Mouse (Mus musculus): ENCODE results near the gene Hoxa3. TPM values are rescaled to one million over a fixed set of nuclear protein-coding genes. Genes with fewer than 3 reads are reported as not detected.

Hoxa3 gene
- polyA plus RNA-seq, 1 experiment from 2014 or later: 0.24 TPM

GRCm38 (mm10) chr6:52205638-52206621, 7.2 kb downstream of the Hoxa3 start:
- Histone ChIP-seq H3K27ac (no peak overlapping the region), H3K27me3 (peaks cover 100% of the 10 kb centered on the region), H3K4me3 (replicated peaks) (no peak overlapping the region), H3K4me1 (replicated peaks) (peaks cover 8% of the 10 kb centered on the region; the same call in 1 of the 2 replicates), H3K9me3 (replicated peaks) (no peaks in the 10 kb centered on the region), H3K9ac (no peak overlapping the region), H3K36me3 (no peaks in the 10 kb centered on the region), H3K4me2 (no peak overlapping the region)
- WGBS (ENCODE audit: insufficient replicate concordance): 10% methylated on average over 55 of the region's 55 CpGs
- DNase-seq: no peak
- ATAC-seq (ENCODE audit: low read depth): no peak

GRCm38 (mm10) chr6:52205221-52205620, 7.9 kb downstream of the Hoxa3 start:
- DNase-seq: no peak
- no peak overlapping the region for H3K4me2 ChIP-seq

GRCm38 (mm10) chr6:52204050-52204752, 8.9 kb downstream of the Hoxa3 start, which contains the start of gene Hoxa5:
TSS of gene Hoxa5 (minus strand) at chr6:52204587.
- ATAC-seq (ENCODE audit: low read depth) (no peak), DNase-seq (no peak)
- WGBS (ENCODE audit: insufficient replicate concordance): under 1% methylated on average over 65 of the region's 65 CpGs
- Histone ChIP-seq H3K4me2 (peak within 1 kb of the TSS; percentile 63), H3K9me3 (replicated peaks) (no peaks in the 10 kb centered on the region), H3K27me3 (peaks cover 100% of the 10 kb centered on the region), H3K36me3 (no peaks in the 10 kb centered on the region), H3K27ac (no peak within 1 kb of the TSS), H3K4me1 (replicated peaks) (peaks cover 8% of the 10 kb centered on the region; the same call in 1 of the 2 replicates), H3K9ac (peak within 1 kb of the TSS; percentile 59), H3K4me3 (replicated peaks) (peak within 1 kb of the TSS; percentile 53)

More at GRCm38 (mm10) chr6:52205221-52205620, 7.9 kb downstream of the Hoxa3 start:
- Histone ChIP-seq H3K9me3 (replicated peaks) (no peaks in the 10 kb centered on the region), H3K4me3 (replicated peaks) (no peak overlapping the region), H3K27ac (no peak overlapping the region), H3K27me3 (peaks cover 100% of the 10 kb centered on the region), H3K4me1 (replicated peaks) (peaks cover 8% of the 10 kb centered on the region; the same call in 1 of the 2 replicates), H3K36me3 (no peaks in the 10 kb centered on the region), H3K9ac (no peak overlapping the region)
- WGBS (ENCODE audit: insufficient replicate concordance): 11% methylated on average over 14 of the region's 14 CpGs
- no peak for ATAC-seq (ENCODE audit: low read depth)

- WGBS (ENCODE audit: insufficient replicate concordance): 1% methylated on average over 46 of the region's 46 CpGs
- Histone ChIP-seq H3K27ac (no peak overlapping the region), H3K4me2 (peak overlapping the region; percentile 63), H3K36me3 (no peaks in the 10 kb centered on the region), H3K9ac (peak overlapping the region; percentile 59), H3K4me3 (replicated peaks) (peak overlapping the region; percentile 53), H3K27me3 (peaks cover 100% of the 10 kb centered on the region), H3K9me3 (replicated peaks) (no peaks in the 10 kb centered on the region), H3K4me1 (replicated peaks) (peaks cover 8% of the 10 kb centered on the region; the same call in 1 of the 2 replicates)
- ATAC-seq (ENCODE audit: low read depth) (no peak), DNase-seq (no peak)
Observed at GRCm38 (mm10) chr6:52203371-52204049, 9.6 kb downstream of the Hoxa3 start.

- DNase-seq: no peak
- Histone ChIP-seq H3K9ac (peak overlapping the region; percentile 59; the same call in 1 of the 2 replicates), H3K4me2 (peak overlapping the region; percentile 63), H3K27me3 (peaks cover 100% of the 10 kb centered on the region), H3K9me3 (replicated peaks) (no peaks in the 10 kb centered on the region), H3K4me3 (replicated peaks) (peak overlapping the region; percentile 53), H3K4me1 (replicated peaks) (peaks cover 8% of the 10 kb centered on the region; the same call in 1 of the 2 replicates), H3K27ac (no peak overlapping the region), H3K36me3 (no peaks in the 10 kb centered on the region)
- no peak for ATAC-seq (ENCODE audit: low read depth)
- WGBS (ENCODE audit: insufficient replicate concordance): under 1% methylated on average over 10 of the region's 10 CpGs
Observed at GRCm38 (mm10) chr6:52203121-52203370, 10.1 kb downstream of the Hoxa3 start.

GRCm38 (mm10) chr6:52202362-52203120, 10.6 kb downstream of the Hoxa3 start:
- Histone ChIP-seq H3K27ac (no peak overlapping the region), H3K36me3 (no peaks in the 10 kb centered on the region), H3K9me3 (replicated peaks) (no peaks in the 10 kb centered on the region), H3K4me2 (peak overlapping the region; percentile 63), H3K4me1 (replicated peaks) (peaks cover 8% of the 10 kb centered on the region; the same call in 1 of the 2 replicates), H3K4me3 (replicated peaks) (peak overlapping the region; percentile 53), H3K27me3 (peaks cover 100% of the 10 kb centered on the region), H3K9ac (no peak overlapping the region; the same call in 1 of the 2 replicates)
- ATAC-seq (ENCODE audit: low read depth) (no peak), DNase-seq (no peak)
- 17% methylated on average over 22 of the region's 22 CpGs for WGBS (ENCODE audit: insufficient replicate concordance)

GRCm38 (mm10) chr6:52201269-52201668, 11.9 kb downstream of the Hoxa3 start:
- H3K9me3 ChIP-seq (replicated peaks): no peaks in the 10 kb centered on the region
- peaks cover 100% of the 10 kb centered on the region for H3K27me3 ChIP-seq
- 67% methylated on average over 1 of the region's 1 CpGs for WGBS (ENCODE audit: insufficient replicate concordance)
- no peak for DNase-seq
- H3K4me1 ChIP-seq (replicated peaks): peaks cover 8% of the 10 kb centered on the region; the same call in 1 of the 2 replicates
- H3K36me3 ChIP-seq: no peaks in the 10 kb centered on the region
- no peak for ATAC-seq (ENCODE audit: low read depth)
- H3K4me2 ChIP-seq: no peak overlapping the region
- H3K4me3 ChIP-seq (replicated peaks): no peak overlapping the region
- H3K27ac ChIP-seq: no peak overlapping the region
- H3K9ac ChIP-seq: no peak overlapping the region

GRCm38 (mm10) chr6:52200751-52201250, 12.3 kb downstream of the Hoxa3 start:
- H3K36me3 ChIP-seq: no peaks in the 10 kb centered on the region
- H3K4me2 ChIP-seq: no peak overlapping the region
- H3K27me3 ChIP-seq: peaks cover 100% of the 10 kb centered on the region
- DNase-seq: no peak
- no peak overlapping the region for H3K9ac ChIP-seq
- no peak overlapping the region for H3K4me3 ChIP-seq (replicated peaks)
- H3K4me1 ChIP-seq (replicated peaks): peaks cover 8% of the 10 kb centered on the region; the same call in 1 of the 2 replicates
- no peak for ATAC-seq (ENCODE audit: low read depth)
- H3K27ac ChIP-seq: no peak overlapping the region
- no peaks in the 10 kb centered on the region for H3K9me3 ChIP-seq (replicated peaks)
- WGBS (ENCODE audit: insufficient replicate concordance): 39% methylated on average over 10 of the region's 10 CpGs

- Histone ChIP-seq H3K27me3 (peaks cover 100% of the 10 kb centered on the region), H3K9ac (no peak overlapping the region), H3K36me3 (no peaks in the 10 kb centered on the region), H3K27ac (no peak overlapping the region; the same call in 1 of the 2 replicates), H3K4me2 (no peak overlapping the region), H3K4me3 (replicated peaks) (no peak overlapping the region), H3K4me1 (replicated peaks) (peaks cover 8% of the 10 kb centered on the region; the same call in 1 of the 2 replicates), H3K9me3 (replicated peaks) (no peaks in the 10 kb centered on the region)
- ATAC-seq (ENCODE audit: low read depth): no peak
- no peak for DNase-seq
- 35% methylated on average over 29 of the region's 30 CpGs for WGBS (ENCODE audit: insufficient replicate concordance)
Observed at GRCm38 (mm10) chr6:52200073-52200750, 12.9 kb downstream of the Hoxa3 start.

GRCm38 (mm10) chr6:52197271-52197670, 15.9 kb downstream of the Hoxa3 start:
- DNase-seq (no peak), ATAC-seq (ENCODE audit: low read depth) (no peak)
- Histone ChIP-seq H3K4me1 (replicated peaks) (peaks cover 2% of the 10 kb centered on the region), H3K9ac (no peak overlapping the region), H3K27ac (no peak overlapping the region), H3K4me2 (no peak overlapping the region), H3K27me3 (peaks cover 99% of the 10 kb centered on the region), H3K9me3 (replicated peaks) (no peaks in the 10 kb centered on the region), H3K36me3 (no peaks in the 10 kb centered on the region), H3K4me3 (replicated peaks) (no peak overlapping the region)
- 11% methylated on average over 10 of the region's 10 CpGs for WGBS (ENCODE audit: insufficient replicate concordance)
